Mouse (Mus musculus): ENCODE data around the gene Stat3. TPM values are rescaled to one million over a fixed set of nuclear protein-coding genes. Genes with fewer than 3 reads are reported as not detected.

The Stat3 gene
- total RNA-seq, 2 experiments from 2014 or later = 49.1 to 56.7 TPM

- DNase-seq = peak; percentile 14
These were observed 24.8 kb upstream of the Stat3 start for GRCm38 (mm10) chr11:100964180-100964579.

- peak; percentile 36 for DNase-seq
These were observed 24.3 kb upstream of the Stat3 start for GRCm38 (mm10) chr11:100963647-100964046.

- DNase-seq = peak; percentile 38
These were observed 23.1 kb upstream of the Stat3 start for GRCm38 (mm10) chr11:100962371-100962911.

- peak; percentile 81 for DNase-seq
These were observed 21.2 kb upstream of the Stat3 start for GRCm38 (mm10) chr11:100960540-100960939.

- DNase-seq = no peak
These were observed 20.5 kb upstream of the Stat3 start for GRCm38 (mm10) chr11:100959826-100960225.

- peak; percentile 68 for DNase-seq
These were observed 20.1 kb upstream of the Stat3 start for GRCm38 (mm10) chr11:100959464-100959810.

GRCm38 (mm10) chr11:100958613-100959463 is 19.5 kb upstream of the Stat3 start:
- DNase-seq = no peak

- no peak for DNase-seq
These were observed 18.7 kb upstream of the Stat3 start for GRCm38 (mm10) chr11:100957915-100958469.

GRCm38 (mm10) chr11:100957244-100957643 is 17.9 kb upstream of the Stat3 start:
- peak; percentile 97 for DNase-seq

- DNase-seq = no peak
These were observed 10.2 kb upstream of the Stat3 start for GRCm38 (mm10) chr11:100949540-100949939.

GRCm38 (mm10) chr11:100948317-100948716 is 9.0 kb upstream of the Stat3 start:
- DNase-seq = no peak

GRCm38 (mm10) chr11:100947548-100947947 is 8.2 kb upstream of the Stat3 start:
- DNase-seq = no peak

- DNase-seq = no peak
These were observed 7.5 kb upstream of the Stat3 start for GRCm38 (mm10) chr11:100946862-100947261.

- DNase-seq = no peak
These were observed 3.0 kb upstream of the Stat3 start for GRCm38 (mm10) chr11:100942388-100942787.

GRCm38 (mm10) chr11:100938711-100939511 is 429 bp downstream of the Stat3 start:
- peak; percentile 10 for DNase-seq

- DNase-seq = no peak
These were observed 1.2 kb downstream of the Stat3 start for GRCm38 (mm10) chr11:100938112-100938511.

GRCm38 (mm10) chr11:100937295-100937694 is 2.0 kb downstream of the Stat3 start:
- DNase-seq = no peak

- peak; percentile 21 for DNase-seq
These were observed 3.7 kb downstream of the Stat3 start for GRCm38 (mm10) chr11:100935373-100936355.

GRCm38 (mm10) chr11:100931254-100931921 is 8.0 kb downstream of the Stat3 start:
- peak; percentile 10 for DNase-seq

- DNase-seq = no peak
These were observed 8.7 kb downstream of the Stat3 start for GRCm38 (mm10) chr11:100930611-100931010.

GRCm38 (mm10) chr11:100927386-100927785 is 12.0 kb downstream of the Stat3 start:
- DNase-seq = no peak
